Mouse (Mus musculus) ES-E14 (cell line): ENCODE data around the gene Tex22.

Experiments used
- HCFC1 ChIP-seq: IDR thresholded peaks from 2 replicates; pipeline ENCODE4 v1.6.1; 2012; ENCODE audit warnings: low read length, inconsistent platforms, borderline replicate concordance; ENCODE audit not compliant: insufficient read depth
- ZNF384 ChIP-seq: IDR thresholded peaks from 2 replicates; pipeline ENCODE4 v1.6.1; 2012; ENCODE audit warnings: low read depth, low read length, inconsistent platforms

DNA sequence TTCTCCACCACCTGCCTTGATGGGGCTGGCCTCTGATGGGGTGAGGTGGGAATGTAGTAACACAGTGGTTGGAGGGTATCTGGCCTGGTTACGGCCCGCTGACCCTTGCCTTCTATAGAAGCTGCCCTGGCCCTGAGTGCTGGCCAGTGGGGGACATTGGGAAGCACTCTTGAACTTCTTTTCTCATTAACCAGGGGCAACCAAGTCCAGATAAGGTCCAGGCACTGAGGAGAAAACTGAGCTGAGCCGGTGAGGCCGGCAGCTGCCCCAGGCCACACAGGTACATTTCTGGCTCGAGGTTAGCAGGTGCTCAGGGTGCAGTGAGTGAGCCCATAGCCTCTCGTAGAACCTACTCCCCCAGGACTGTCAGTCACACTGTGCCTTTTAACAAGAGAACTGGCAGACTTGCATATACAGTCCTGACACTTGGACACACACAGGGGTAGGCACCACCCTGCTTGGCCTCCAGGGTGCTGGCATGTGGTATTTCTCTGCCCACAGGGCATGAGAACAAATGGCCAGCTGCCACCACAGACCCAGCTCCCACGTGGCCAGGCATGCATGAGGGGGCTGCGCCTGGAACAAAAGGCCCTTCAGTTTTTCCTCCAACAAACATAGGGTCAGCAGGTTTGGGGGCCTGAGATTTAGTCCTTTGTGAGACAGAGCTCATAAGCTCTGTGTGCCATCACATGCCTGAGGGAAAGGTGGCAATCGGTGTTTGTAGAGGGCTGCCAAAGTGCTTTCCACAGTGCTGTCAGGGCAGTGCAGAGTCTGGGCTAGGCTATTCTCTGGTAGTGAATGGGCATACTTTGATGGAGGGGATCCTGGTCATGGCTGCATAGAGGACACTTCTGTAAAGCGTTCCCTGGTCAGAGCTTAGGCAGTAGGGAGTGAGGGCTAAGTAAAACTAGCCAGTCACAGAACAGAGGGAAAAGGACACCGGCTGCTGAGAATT is 41.7 kb upstream of the Tex22 start:
- TF ChIP-seq ZNF384 (no peak), HCFC1 (no peak)
